Mouse (Mus musculus) splenic B cell, adult 2 months (primary cell): ENCODE results near the gene Ccdc121.

Source experiments
- DNase-seq: peaks from one replicate; pipeline ENCODE4 v3.0.0-alpha.2; 2011; ENCODE audit warnings: low read depth, low spot score
- H3K27me3 ChIP-seq: 2 replicates; pipeline ENCODE4 v1.6.1; 2012; ENCODE audit warnings: mild to moderate bottlenecking, low read length, moderate library complexity, mixed read lengths; ENCODE audit not compliant: control insufficient read depth, poor library complexity, insufficient read depth, severe bottlenecking
- H3K36me3 ChIP-seq: 2 replicates; pipeline ENCODE4 v1.6.1; 2012; ENCODE audit warnings: mild to moderate bottlenecking, low read length, moderate library complexity, mixed read lengths; ENCODE audit not compliant: control insufficient read depth, poor library complexity, insufficient read depth, severe bottlenecking

Ccdc121 gene

GRCm38 (mm10) chr1:181466040-181466439, 45.2 kb downstream of the Ccdc121 start:
- no peak for DNase-seq
- H3K36me3 ChIP-seq = no peaks in the 10 kb centered on the region
- H3K27me3 ChIP-seq = no peaks in the 10 kb centered on the region

DNA sequence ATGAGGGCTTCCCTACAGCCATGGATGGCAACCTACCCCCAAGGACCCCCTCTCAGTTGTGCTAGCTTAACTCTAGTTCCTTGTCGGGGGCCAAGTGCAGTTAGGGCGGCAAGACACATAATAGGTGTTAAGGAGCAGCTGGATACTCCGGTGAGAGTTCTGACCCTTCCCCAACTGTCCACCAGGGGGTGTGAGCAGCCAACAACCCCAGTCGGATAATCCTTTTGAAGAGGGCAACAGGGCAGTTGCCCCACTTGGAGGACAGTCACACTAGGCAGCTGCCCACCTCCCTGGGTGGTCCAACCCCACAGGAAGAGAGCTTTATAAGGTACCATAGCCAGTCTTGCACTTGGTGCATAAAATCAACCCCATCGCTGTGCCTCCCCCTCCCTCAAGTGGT, 46.2 kb downstream of the Ccdc121 start:
- no peaks in the 10 kb centered on the region for H3K27me3 ChIP-seq
- peak; percentile 24 for DNase-seq
- no peaks in the 10 kb centered on the region for H3K36me3 ChIP-seq

DNA sequence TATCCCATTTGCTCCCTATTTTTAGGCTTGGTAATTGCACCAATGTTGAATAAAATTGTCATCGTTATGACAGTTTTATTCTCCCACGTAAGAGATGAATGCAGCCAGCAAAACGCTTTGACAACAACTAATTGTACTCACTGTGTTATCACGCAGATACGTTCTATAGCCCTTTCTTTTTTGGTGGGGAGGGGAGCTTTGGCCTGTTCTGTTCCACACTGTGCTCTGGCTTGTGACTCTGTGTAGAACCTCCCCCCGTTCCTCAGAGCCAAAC, 48.4 kb downstream of the Ccdc121 start:
- Histone ChIP-seq H3K27me3 (no peaks in the 10 kb centered on the region), H3K36me3 (no peaks in the 10 kb centered on the region)
- DNase-seq = no peak

DNA sequence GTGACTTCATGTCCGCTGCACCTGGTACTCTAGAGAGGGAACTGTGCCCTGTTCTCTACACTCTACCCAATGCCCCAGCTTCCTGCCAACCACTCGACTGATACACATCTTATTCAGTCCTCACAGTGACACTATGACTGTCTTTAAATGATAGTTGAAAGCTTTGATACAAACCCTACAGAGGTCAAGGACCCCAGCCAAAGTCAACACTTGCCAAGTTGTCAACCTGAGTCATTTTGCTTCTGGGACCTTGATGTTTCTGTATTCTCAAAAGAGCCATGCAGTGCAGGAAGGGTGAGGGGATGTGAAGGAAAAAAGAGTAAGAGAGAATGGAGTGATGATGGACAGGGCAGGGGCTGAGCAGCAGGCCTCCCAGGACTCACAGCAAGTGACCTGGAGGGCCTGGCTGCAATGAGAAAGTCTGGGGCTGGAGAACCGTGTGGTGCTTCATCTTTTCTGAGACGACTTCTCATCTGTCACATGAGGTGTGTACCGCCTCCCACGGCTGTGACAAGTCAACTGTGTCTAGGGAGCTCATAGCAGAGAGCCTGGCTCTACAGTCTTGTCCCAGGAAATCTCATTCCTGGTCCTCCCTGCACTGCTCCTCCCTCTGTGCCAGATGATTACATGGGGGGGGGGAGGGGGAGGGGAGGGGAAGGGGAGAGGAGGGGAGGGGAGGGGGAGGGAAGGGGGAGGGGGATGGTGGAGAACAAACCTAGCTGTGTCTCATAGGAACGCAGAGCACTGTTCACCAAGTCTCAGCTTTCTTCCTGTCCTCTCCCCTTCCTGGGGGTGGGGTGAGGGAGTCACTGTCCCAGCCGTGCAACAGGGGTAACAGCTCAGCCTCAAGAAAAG, 49.0 kb downstream of the Ccdc121 start:
- no peaks in the 10 kb centered on the region for H3K36me3 ChIP-seq
- no peak for DNase-seq
- no peaks in the 10 kb centered on the region for H3K27me3 ChIP-seq

DNA sequence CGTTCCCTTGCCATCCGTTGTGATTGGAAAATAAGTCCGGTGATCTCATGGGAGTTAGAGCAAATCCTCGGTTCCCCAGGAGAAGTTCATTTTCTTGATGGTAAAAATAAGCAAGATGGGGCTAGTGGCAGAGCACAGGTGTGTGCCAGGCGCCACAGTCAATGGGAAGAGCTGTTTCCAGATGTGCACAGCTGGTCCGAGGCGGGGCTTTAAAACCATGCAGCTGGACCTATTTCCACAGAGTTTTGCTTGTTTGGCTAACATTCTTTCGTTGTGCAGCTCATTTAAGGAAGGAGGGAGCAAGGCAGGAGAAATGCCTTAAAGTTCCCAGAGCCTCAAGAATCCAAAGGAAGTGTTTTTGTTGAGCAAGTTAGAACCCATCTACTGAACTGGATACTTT, 49.8 kb downstream of the Ccdc121 start:
- no peaks in the 10 kb centered on the region for H3K36me3 ChIP-seq
- no peak for DNase-seq
- no peaks in the 10 kb centered on the region for H3K27me3 ChIP-seq

GRCm38 (mm10) chr1:181460283-181460682, 51.0 kb downstream of the Ccdc121 start:
- no peak for DNase-seq
- Histone ChIP-seq H3K27me3 (no peaks in the 10 kb centered on the region), H3K36me3 (no peaks in the 10 kb centered on the region)
